Mouse (Mus musculus) brain, embryonic 14.5 days (tissue): ENCODE results near the gene Pou3f1.

Experiments
- CTCF ChIP-seq: fragments of 200-500 bp; IDR thresholded peaks from 2 replicates; pipeline ENCODE4 v1.5.1; 2012; ENCODE audit warnings: inconsistent platforms, mild to moderate bottlenecking, moderate library complexity, borderline replicate concordance; ENCODE audit not compliant: insufficient read depth, insufficient read length; ENCODE audit errors: extremely low read depth
- POLR2A ChIP-seq: fragments of 200-500 bp; IDR thresholded peaks from 2 replicates; pipeline ENCODE4 v1.6.1; 2012; ENCODE audit warnings: mild to moderate bottlenecking, inconsistent platforms, borderline replicate concordance; ENCODE audit not compliant: poor library complexity, insufficient read depth, insufficient read length, severe bottlenecking; ENCODE audit errors: extremely low read depth

- no peak for TF ChIP-seq POLR2A
- no peak for TF ChIP-seq CTCF
Measured at GRCm38 (mm10) chr4:124703406-124703805, 46.8 kb downstream of the Pou3f1 start.
